Mouse (Mus musculus) bone marrow macrophage, adult 2 months (primary cell): Measurements from ENCODE around the gene Rbm47.

ENCODE experiments used
- CTCF ChIP-seq: IDR thresholded peaks from 2 replicates; pipeline ENCODE4 v1.5.1; 2012; ENCODE audit warnings: low read depth, mild to moderate bottlenecking, low read length, moderate library complexity
- POLR2A ChIP-seq: IDR thresholded peaks from 2 replicates; pipeline ENCODE4 v1.6.1; 2012; ENCODE audit warnings: mild to moderate bottlenecking, low read depth, low read length, borderline replicate concordance

- TF ChIP-seq CTCF: no peak
- no peak for TF ChIP-seq POLR2A
Measured at GRCm38 (mm10) chr5:65999106-65999505, 173.8 kb downstream of the Rbm47 start.
